Mouse (Mus musculus) stomach, postnatal 0 days (tissue): ENCODE data around the gene Smarce1. TPM values are rescaled to one million over a fixed set of nuclear protein-coding genes. Genes with fewer than 3 reads are reported as not detected.

Experiments used
- ATAC-seq: fragments of 200-750 bp; cut with Nextera tagmentation; 2 replicates; pipeline ENCODE4 v1.8.0; 2017; ENCODE audit not compliant: low FRiP score, low TSS enrichment
- DNase-seq: peaks from one replicate; pipeline ENCODE4 v3.0.0-alpha.2; 2016; ENCODE audit warnings: low spot score
- H3K27ac ChIP-seq: fragments of 300-500 bp; sonication (generic); replicated peaks from 2 replicates; pipeline ENCODE4 v1.5.1; 2014; ENCODE audit warnings: mild to moderate bottlenecking, control low read depth
- H3K27me3 ChIP-seq: fragments of 300-500 bp; sonication (generic); 2 replicates; pipeline ENCODE4 v1.6.1; 2014; ENCODE audit warnings: low read length; ENCODE audit not compliant: control insufficient read depth, insufficient read depth
- H3K36me3 ChIP-seq: fragments of 300-500 bp; sonication (generic); 2 replicates; pipeline ENCODE4 v1.6.1; 2014; ENCODE audit warnings: low read length, mixed read lengths; ENCODE audit not compliant: control insufficient read depth, insufficient read depth
- H3K4me1 ChIP-seq: fragments of 300-500 bp; sonication (generic); replicated peaks from 2 replicates; pipeline ENCODE4 v1.6.1; 2014; ENCODE audit warnings: antibody characterized with exemption; ENCODE audit not compliant: control insufficient read depth, insufficient read depth
- H3K4me2 ChIP-seq: fragments of 300-500 bp; sonication (generic); replicated peaks from 2 replicates; pipeline ENCODE4 v1.6.1; 2014; ENCODE audit warnings: low read depth, mild to moderate bottlenecking, control low read depth, moderate library complexity
- H3K4me3 ChIP-seq: fragments of 300-500 bp; sonication (generic); 2 replicates; pipeline ENCODE4 v1.5.1; 2014; ENCODE audit warnings: low read depth, low read length, control low read depth
- H3K9ac ChIP-seq: fragments of 300-500 bp; sonication (generic); 2 replicates; pipeline ENCODE4 v1.6.1; 2014; ENCODE audit warnings: mild to moderate bottlenecking, low read length, control low read depth, mixed read lengths
- H3K9me3 ChIP-seq: fragments of 300-500 bp; sonication (generic); 2 replicates; pipeline ENCODE4 v1.6.1; 2016; ENCODE audit warnings: low read length; ENCODE audit not compliant: control insufficient read depth
- CTCF ChIP-seq: IDR thresholded peaks from 2 replicates; pipeline ENCODE4 v1.5.1; 2016; ENCODE audit warnings: antibody characterized with exemption, low read depth, mild to moderate bottlenecking, moderate library complexity
- EP300 ChIP-seq: optimal IDR thresholded peaks from 2 replicates; pipeline ENCODE3; 2016; ENCODE audit warnings: antibody characterized with exemption
- WGBS: fragments of 180-500 bp; shearing (Covaris S2); extraction: QIAGEN DNeasy Blood & Tissue Kit; methylation state at CpG from one replicate; pipeline ENCODE4 v1.1.7; 2014; 5-methylcytosine and 5-hydroxymethylcytosine counted together
- polyA plus RNA-seq: library from polyadenylated mRNA; unstranded; fragments of >200 nt; fragmentation: Nextera tagmentation; extraction: Ambion mirVana; gene quantifications from 2 replicates; pipeline ENCODE4 v1.2.1, GENCODE M21; 2015

The Smarce1 gene
- polyA plus RNA-seq, 1 experiment from 2014 or later, result 91.6 TPM

DNA sequence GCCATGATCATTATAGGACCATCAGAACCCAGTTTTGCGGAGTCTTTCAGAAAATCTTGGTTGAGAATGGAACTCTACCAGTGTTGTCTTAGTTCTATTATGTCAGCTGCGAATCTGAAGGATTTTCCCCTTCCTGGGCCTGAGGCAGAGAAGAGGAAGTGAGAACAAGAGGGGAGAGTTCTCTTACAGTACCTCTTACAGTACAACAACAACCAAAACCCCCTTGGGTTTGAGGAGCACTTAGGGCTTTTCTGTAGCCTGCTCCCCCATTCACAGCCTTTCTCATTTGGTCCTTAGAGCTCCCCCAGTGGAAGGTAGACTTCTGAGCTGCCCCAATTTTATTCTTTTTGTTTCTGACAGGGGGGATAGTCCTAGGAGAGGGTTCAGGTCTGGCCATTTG lies 44.0 kb downstream of the Smarce1 start:
- 77% methylated on average over 2 of the region's 2 CpGs for WGBS
- no peaks in the 10 kb centered on the region for H3K9me3 ChIP-seq
- H3K4me2 ChIP-seq, result no peak overlapping the region
- no peak for DNase-seq
- no peaks in the 10 kb centered on the region for H3K36me3 ChIP-seq
- no peaks in the 10 kb centered on the region for H3K27me3 ChIP-seq
- H3K4me3 ChIP-seq, result no peak overlapping the region
- no peaks in the 10 kb centered on the region for H3K4me1 ChIP-seq
- H3K27ac ChIP-seq, result no peak overlapping the region
- no peak for TF ChIP-seq CTCF
- TF ChIP-seq EP300, result no peak
- no peak for ATAC-seq
- H3K9ac ChIP-seq, result no peak overlapping the region

DNA sequence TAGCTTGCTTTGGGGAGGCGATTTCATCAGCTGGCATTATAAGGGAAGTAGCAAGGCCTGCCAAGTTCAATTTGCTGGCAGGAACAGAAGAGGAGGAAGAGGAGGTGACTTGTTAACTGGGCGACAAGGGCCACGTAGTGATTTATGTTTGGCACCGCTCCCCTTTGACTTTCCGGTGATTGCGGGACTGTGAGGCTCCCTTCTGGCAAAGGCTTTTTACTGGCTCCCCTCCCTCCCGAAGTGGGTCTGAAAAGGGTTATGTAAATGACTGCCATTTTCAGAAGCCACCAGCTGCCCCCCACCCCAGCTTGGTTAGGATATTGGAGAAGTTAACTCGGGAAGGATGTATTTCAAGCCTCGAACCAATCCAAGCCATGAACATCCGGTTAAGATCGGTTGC lies 48.2 kb downstream of the Smarce1 start:
- TF ChIP-seq EP300, result no peak
- Histone ChIP-seq H3K4me3 (no peak overlapping the region), H3K4me1 (no peaks in the 10 kb centered on the region), H3K4me2 (no peak overlapping the region), H3K9ac (no peak overlapping the region), H3K36me3 (no peaks in the 10 kb centered on the region), H3K27me3 (no peaks in the 10 kb centered on the region), H3K27ac (no peak overlapping the region), H3K9me3 (no peaks in the 10 kb centered on the region)
- WGBS, result 59% methylated on average over 11 of the region's 11 CpGs
- ATAC-seq, result no peak
- DNase-seq, result no peak

DNA sequence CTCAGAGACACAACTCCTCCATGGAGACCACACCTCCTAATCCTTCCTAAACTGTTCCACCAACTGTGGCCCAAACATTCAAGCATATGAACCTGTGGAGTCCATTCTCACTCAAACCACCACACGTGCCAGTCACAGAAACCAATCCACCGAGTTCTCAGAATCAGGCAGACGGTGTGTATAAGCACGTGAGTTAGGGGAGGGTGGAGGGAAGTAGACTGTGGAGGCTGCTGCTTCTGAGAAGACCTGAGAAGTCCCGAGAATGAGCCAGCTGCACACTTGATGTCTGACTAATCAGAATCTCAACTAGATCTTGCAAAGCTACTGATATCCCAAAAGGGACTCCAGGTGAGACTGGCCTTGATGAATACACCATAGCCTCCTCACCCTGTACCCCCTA lies 50.7 kb downstream of the Smarce1 start:
- H3K9ac ChIP-seq, result no peak overlapping the region
- no peaks in the 10 kb centered on the region for H3K4me1 ChIP-seq
- no peak for DNase-seq
- no peaks in the 10 kb centered on the region for H3K36me3 ChIP-seq
- H3K27me3 ChIP-seq, result no peaks in the 10 kb centered on the region
- no peak overlapping the region for H3K4me2 ChIP-seq
- H3K9me3 ChIP-seq, result no peaks in the 10 kb centered on the region
- no peak overlapping the region for H3K4me3 ChIP-seq
- H3K27ac ChIP-seq, result no peak overlapping the region
- TF ChIP-seq EP300, result no peak
- TF ChIP-seq CTCF, result no peak
- no peak for ATAC-seq
- 81% methylated on average over 5 of the region's 5 CpGs for WGBS

DNA sequence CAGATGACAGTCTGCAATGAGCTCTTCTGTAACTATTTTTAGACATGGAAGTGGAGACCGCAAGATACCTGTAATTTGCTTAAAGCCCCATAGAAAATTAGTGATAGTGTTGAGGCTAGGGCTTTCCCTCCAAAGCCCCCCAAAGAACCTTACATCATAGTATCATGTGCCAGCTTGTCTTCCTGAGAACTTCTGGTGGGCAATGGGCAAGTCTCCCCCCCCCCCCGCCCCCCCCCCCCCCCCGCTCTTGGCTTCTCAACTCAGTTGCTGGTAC lies 53.0 kb downstream of the Smarce1 start:
- no peak overlapping the region for H3K4me2 ChIP-seq
- H3K9me3 ChIP-seq, result no peaks in the 10 kb centered on the region
- H3K4me1 ChIP-seq, result no peaks in the 10 kb centered on the region
- WGBS, result 87% methylated on average over 1 of the region's 3 CpGs
- no peak overlapping the region for H3K4me3 ChIP-seq
- no peak overlapping the region for H3K27ac ChIP-seq
- TF ChIP-seq CTCF (no peak), EP300 (no peak)
- H3K9ac ChIP-seq, result no peak overlapping the region
- DNase-seq (no peak), ATAC-seq (no peak)
- H3K36me3 ChIP-seq, result no peaks in the 10 kb centered on the region
- no peaks in the 10 kb centered on the region for H3K27me3 ChIP-seq

DNA sequence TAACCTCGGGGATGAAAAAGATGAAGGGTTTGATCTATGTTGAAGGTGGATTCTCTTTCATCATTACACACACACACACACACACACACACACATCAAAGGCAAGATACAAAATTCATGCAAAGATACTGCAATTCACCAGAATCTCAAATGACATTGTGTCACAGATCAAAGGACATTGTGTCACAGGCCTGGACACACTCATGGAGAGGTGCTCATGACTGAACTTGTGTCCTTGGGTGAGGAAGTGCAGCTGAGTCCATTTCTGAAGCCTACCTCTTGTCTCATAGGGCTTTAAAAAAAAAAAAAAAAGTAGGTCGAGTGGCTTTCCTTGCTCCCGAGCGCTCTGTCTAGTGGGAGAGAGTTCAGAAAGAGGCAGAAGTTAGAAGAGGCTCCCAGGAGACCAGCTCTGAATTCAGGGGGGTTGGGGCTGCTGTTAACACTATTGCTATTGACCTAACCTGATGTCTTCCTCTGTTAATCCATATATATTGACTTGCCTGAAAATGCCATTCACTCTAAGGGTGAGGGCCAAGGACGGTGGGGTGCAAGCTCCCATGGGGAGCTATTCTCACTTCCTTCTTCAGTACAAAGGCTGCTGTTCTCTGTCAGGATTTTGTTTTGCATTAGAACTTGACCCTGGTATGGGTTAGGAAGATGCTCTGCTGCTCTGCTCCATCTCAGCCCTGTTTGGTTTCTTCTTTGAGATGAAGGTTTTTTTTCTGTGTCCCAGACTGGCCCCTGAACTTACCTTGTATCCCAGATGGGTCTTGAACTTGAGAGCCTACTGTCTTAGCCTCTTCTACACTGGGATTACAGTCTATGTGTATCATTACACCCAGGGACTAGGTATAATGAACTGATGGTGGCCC lies 53.5 kb downstream of the Smarce1 start:
- WGBS, result 52% methylated on average over 5 of the region's 5 CpGs
- DNase-seq, result no peak
- Histone ChIP-seq H3K4me2 (no peak overlapping the region), H3K4me3 (no peak overlapping the region), H3K36me3 (no peaks in the 10 kb centered on the region), H3K27me3 (no peaks in the 10 kb centered on the region), H3K4me1 (no peaks in the 10 kb centered on the region), H3K9me3 (no peaks in the 10 kb centered on the region), H3K9ac (no peak overlapping the region), H3K27ac (no peak overlapping the region)
- no peak for ATAC-seq
- TF ChIP-seq EP300 (no peak), CTCF (no peak)

DNA sequence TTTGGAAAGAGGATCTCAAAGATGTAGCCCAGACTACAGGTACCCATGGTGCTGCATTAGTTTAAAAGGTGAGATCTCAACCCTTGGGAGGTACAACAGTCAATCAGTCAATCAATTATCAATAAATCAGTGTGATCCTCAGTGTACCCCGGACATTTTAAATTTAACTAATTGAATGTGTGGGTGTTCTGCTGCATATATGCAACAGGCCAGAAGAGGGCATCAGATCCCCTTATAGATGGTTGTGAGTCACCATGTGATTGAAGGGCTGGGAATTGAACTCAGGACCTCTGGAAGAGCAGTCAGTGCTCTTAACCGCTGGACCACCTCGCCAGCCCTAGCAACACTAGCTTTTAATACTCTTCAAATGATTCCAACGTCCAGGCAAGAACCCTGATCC lies 58.8 kb downstream of the Smarce1 start:
- no peak overlapping the region for H3K27ac ChIP-seq
- no peaks in the 10 kb centered on the region for H3K4me1 ChIP-seq
- 80% methylated on average over 4 of the region's 4 CpGs for WGBS
- H3K9ac ChIP-seq, result no peak overlapping the region
- no peak overlapping the region for H3K4me3 ChIP-seq
- no peak overlapping the region for H3K4me2 ChIP-seq
- no peaks in the 10 kb centered on the region for H3K36me3 ChIP-seq
- H3K27me3 ChIP-seq, result no peaks in the 10 kb centered on the region
- TF ChIP-seq CTCF (peak; percentile 23), EP300 (no peak)
- DNase-seq (no peak), ATAC-seq (no peak)
- H3K9me3 ChIP-seq, result no peaks in the 10 kb centered on the region
